Mouse (Mus musculus) liver, postnatal 0 days (tissue): ENCODE measurements around the gene Pdrg1. TPM values are rescaled to one million over a fixed set of nuclear protein-coding genes. Genes with fewer than 3 reads are reported as not detected.

Experiments used
- ATAC-seq: fragments of 200-750 bp; cut with Nextera tagmentation; 2 replicates; pipeline ENCODE4 v1.8.0; 2017; ENCODE audit warnings: mild to moderate bottlenecking, moderate library complexity
- DNase-seq: peaks from one replicate; pipeline ENCODE4 v3.0.0-alpha.2; 2016
- H3K27ac ChIP-seq: fragments of 300-500 bp; sonication (generic); 2 replicates; pipeline ENCODE4 v1.5.1; 2014; ENCODE audit warnings: antibody characterized with exemption, moderate library complexity, mild to moderate bottlenecking, low read depth
- H3K27me3 ChIP-seq: fragments of 300-500 bp; sonication (generic); 2 replicates; pipeline ENCODE4 v1.6.1; 2014; ENCODE audit warnings: low read length, control low read depth, mixed read lengths; ENCODE audit not compliant: insufficient read depth
- H3K36me3 ChIP-seq: fragments of 300-500 bp; sonication (generic); replicated peaks from 2 replicates; pipeline ENCODE4 v1.6.1; 2014; ENCODE audit warnings: mild to moderate bottlenecking, control low read depth, low read length, moderate library complexity, mixed read lengths; ENCODE audit not compliant: insufficient read depth
- H3K4me1 ChIP-seq: fragments of 300-500 bp; sonication (generic); 2 replicates; pipeline ENCODE4 v1.6.1; 2014; ENCODE audit warnings: antibody characterized with exemption, mild to moderate bottlenecking, control low read depth; ENCODE audit not compliant: insufficient read depth
- H3K4me2 ChIP-seq: fragments of 300-500 bp; sonication (generic); 2 replicates; pipeline ENCODE4 v1.6.1; 2014; ENCODE audit warnings: low read depth, mild to moderate bottlenecking, low read length, moderate library complexity, mixed read lengths
- H3K4me3 ChIP-seq: fragments of 300-500 bp; sonication (generic); 2 replicates; pipeline ENCODE4 v1.5.1; 2014; ENCODE audit warnings: low read depth, low read length
- H3K9ac ChIP-seq: fragments of 300-500 bp; sonication (generic); replicated peaks from 2 replicates; pipeline ENCODE4 v1.6.1; 2014; ENCODE audit warnings: mild to moderate bottlenecking, moderate library complexity
- H3K9me3 ChIP-seq: fragments of 300-500 bp; sonication (generic); 2 replicates; pipeline ENCODE4 v1.6.1; 2016; ENCODE audit warnings: mild to moderate bottlenecking, control low read depth, low read length, mixed read lengths
- CTCF ChIP-seq: sonication (generic); IDR thresholded peaks from 2 replicates; pipeline ENCODE4 v1.5.1; 2016; ENCODE audit warnings: antibody characterized with exemption, low read depth
- EP300 ChIP-seq: IDR thresholded peaks from 2 replicates; pipeline ENCODE4 v1.6.1; 2016; ENCODE audit warnings: antibody characterized with exemption, low read depth, mild to moderate bottlenecking
- WGBS: fragments of 180-500 bp; shearing (Covaris S2); extraction: QIAGEN DNeasy Blood & Tissue Kit; methylation state at CpG from one replicate; pipeline ENCODE4 v1.1.7; 2014; ENCODE audit not compliant: insufficient replicate concordance; 5-methylcytosine and 5-hydroxymethylcytosine counted together
- polyA plus RNA-seq: library from polyadenylated mRNA; unstranded; fragments of >200 nt; fragmentation: Nextera tagmentation; extraction: Ambion mirVana; gene quantifications from 2 replicates; pipeline ENCODE4 v1.2.1, GENCODE M21; 2015

Gene Pdrg1
- polyA plus RNA-seq, 1 experiment from 2014 or later = 26.0 TPM

DNA sequence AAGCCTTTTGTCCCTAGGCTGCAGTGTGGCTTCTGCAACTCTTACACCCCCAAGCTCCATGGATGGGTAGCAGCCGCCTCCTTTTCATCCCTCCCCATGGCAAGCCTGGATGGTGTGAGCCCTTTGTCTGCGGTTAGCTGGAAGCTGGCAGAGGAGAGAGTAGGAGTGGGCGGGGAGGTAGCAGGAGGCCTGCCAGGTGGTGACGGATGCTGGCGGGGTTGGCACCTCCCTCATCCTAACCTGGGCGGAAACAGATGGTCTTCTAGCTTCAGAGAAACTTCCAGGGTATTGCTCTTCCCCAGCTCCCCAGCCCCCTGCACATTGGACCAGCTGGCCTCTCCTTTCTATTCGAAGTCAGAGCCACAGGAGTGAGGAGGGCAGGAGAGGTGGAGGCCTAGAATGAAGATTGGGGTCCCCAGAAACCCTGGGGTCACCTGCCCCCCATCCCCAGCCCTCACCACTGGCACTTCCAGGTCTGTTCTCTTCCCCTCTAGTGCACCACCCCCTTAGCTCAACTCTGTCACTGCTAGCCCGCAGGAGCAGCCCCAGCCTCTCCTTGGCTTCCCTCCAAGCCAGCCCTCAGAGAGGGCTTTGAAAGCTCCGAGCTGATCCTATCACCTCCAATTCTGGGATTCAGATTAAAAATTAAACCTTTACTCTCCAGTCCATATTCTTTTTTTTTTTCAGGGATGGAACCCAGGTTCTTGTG is 34.2 kb upstream of the Pdrg1 start:
- 41% methylated on average over 9 of the region's 9 CpGs for WGBS
- DNase-seq (no peak), ATAC-seq (no peak)
- H3K4me2 ChIP-seq = no peak overlapping the region
- no peak overlapping the region for H3K27ac ChIP-seq
- no peak overlapping the region for H3K9ac ChIP-seq
- no peaks in the 10 kb centered on the region for H3K36me3 ChIP-seq
- H3K27me3 ChIP-seq = peaks cover 13% of the 10 kb centered on the region
- H3K4me1 ChIP-seq = peaks cover 4% of the 10 kb centered on the region; the same call in 1 of the 2 replicates
- no peak overlapping the region for H3K4me3 ChIP-seq
- no peak for TF ChIP-seq EP300
- TF ChIP-seq CTCF = no peak
- H3K9me3 ChIP-seq = no peaks in the 10 kb centered on the region

DNA sequence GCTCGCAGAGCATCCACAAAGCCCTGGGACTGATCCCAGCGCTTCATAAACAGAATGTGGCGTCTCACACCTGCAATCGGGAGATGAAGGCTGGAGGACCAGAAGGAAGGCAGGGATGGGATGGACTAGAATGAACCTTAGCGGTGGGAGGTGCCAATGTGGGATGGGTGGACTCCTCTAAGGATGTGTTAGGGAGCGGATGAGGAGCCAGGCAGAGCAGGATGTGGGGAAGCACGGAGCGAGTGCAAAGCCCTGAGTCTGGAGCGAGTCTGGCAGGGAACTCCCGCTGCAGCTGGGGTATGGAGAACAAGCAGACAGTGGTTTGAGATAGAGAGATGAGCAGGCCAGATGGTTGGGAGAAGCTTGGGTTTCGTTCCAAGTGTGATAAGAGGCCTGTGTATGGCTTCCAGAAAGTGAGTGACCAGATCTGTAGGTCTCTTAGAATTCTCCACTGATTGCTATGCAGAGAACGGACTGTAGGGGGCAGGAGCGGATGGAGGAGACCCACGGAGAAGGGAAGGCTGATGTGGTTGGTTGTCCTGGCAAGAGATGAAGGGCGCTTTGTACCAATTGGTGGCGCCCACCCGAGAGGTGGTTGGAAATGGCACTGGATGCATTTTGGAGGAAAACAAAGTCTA is 32.7 kb upstream of the Pdrg1 start:
- Histone ChIP-seq H3K9ac (no peak overlapping the region), H3K27me3 (peaks cover 7% of the 10 kb centered on the region), H3K4me3 (no peak overlapping the region), H3K36me3 (no peaks in the 10 kb centered on the region), H3K4me2 (no peak overlapping the region), H3K9me3 (no peaks in the 10 kb centered on the region), H3K27ac (no peak overlapping the region), H3K4me1 (peaks cover 4% of the 10 kb centered on the region; the same call in 1 of the 2 replicates)
- peak; percentile 67 for DNase-seq
- 40% methylated on average over 17 of the region's 17 CpGs for WGBS
- no peak for ATAC-seq
- TF ChIP-seq EP300 = no peak
- peak; percentile 81 for TF ChIP-seq CTCF

DNA sequence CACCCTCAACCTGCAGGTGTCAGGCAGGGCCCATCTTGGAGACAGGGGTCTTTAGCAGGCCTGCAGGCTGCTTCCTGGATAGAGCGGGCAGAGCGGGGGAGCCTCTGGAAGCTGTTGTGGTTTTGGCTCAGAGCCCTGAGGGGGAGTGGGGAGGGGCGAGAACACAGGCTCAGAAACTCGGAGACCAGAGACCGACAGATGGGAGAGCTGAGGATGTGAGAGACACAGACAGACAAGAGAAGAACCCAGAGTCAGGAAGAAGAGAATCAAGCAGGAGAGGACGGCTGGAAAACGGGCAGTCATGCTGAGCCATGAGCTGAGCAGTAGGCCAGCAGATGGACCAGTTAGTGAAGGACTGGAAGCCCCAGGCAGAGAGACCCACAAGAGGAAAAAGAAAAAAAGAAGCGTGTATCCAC is 30.7 kb upstream of the Pdrg1 start:
- WGBS = 21% methylated on average over 8 of the region's 8 CpGs
- Histone ChIP-seq H3K27ac (no peak overlapping the region), H3K27me3 (no peaks in the 10 kb centered on the region), H3K9ac (no peak overlapping the region), H3K9me3 (no peaks in the 10 kb centered on the region), H3K36me3 (no peaks in the 10 kb centered on the region), H3K4me1 (no peaks in the 10 kb centered on the region), H3K4me3 (no peak overlapping the region), H3K4me2 (no peak overlapping the region)
- ATAC-seq (no peak), DNase-seq (no peak)
- TF ChIP-seq CTCF (no peak), EP300 (no peak)

DNA sequence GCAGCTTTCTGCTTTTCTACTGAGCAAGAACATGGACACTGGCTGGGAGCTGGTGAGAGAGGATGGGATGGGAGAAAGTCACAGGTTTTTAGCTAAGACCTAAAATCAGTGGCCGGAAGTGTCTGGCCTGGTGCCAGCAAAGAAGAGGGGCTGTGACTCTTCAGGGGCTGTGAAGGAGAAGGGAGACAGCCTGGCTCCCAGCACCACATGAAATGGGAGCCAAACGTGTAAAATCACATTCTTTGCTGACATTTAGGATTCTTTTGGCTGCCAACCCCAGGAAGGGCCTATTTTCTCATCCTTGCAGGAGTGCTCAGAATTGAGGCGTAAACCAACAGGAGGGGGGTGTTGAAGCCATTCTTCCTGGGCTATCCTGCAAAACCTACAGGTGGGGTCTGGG is 28.7 kb upstream of the Pdrg1 start:
- no peaks in the 10 kb centered on the region for H3K36me3 ChIP-seq
- ATAC-seq = no peak
- DNase-seq = no peak
- no peaks in the 10 kb centered on the region for H3K9me3 ChIP-seq
- H3K9ac ChIP-seq = no peak overlapping the region
- H3K27ac ChIP-seq = no peak overlapping the region
- 77% methylated on average over 3 of the region's 3 CpGs for WGBS
- H3K27me3 ChIP-seq = no peaks in the 10 kb centered on the region
- no peak overlapping the region for H3K4me2 ChIP-seq
- no peak overlapping the region for H3K4me3 ChIP-seq
- TF ChIP-seq EP300 = no peak
- no peak for TF ChIP-seq CTCF
- no peaks in the 10 kb centered on the region for H3K4me1 ChIP-seq

DNA sequence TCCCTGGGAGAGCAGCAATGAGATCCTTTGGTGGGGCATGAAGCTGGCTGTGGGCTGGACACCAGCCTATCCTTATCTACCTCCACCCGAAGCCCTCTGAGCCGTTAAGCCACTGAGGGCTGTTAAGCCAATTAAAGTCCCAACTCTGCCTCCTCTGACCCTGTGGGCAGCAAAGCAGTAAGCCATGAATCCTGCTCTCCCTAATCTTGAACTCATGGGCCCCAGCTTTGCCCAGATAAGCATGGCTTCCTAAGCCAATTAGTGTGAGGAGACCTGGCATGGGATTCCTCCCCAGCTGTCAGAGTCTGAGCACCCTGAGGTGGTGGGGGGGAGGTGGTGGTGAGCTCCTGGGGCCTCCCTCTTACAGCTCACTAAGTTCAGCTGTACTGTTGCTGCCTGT is 21.5 kb upstream of the Pdrg1 start:
- no peak for ATAC-seq
- H3K9me3 ChIP-seq = no peaks in the 10 kb centered on the region
- WGBS = 15% methylated on average over 2 of the region's 2 CpGs

DNA sequence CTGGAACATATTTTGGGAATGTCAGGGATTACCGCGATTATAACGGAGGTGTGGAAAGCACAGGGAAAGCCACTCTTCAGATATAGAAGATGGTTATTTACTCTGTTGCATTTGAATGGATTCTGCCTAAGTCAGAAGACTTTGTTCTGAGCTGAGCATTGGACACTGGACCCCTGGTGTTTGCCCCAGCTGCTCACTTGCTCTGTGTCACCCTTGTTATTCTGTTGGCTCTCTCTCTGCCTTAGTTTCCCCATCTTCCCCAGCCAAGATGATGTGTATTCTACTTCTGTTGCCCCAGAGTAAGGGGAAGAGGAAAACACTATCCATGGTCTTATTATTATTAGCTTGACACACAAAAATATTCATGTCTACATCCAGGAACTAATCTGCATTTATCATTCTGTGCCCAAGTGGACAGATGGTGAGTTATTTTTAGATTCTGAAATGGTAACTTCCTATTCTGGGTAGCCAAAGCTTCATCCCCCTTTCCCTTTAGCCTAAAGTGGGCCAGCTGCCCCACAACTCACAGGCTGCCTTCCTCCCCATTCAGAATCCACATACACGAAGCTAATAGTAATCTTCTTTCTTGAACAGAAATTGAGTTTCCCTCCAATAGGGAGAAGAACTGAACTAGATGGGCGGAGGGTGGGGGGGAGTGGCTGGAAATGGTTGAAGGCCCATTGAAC is 18.5 kb upstream of the Pdrg1 start:
- WGBS = 53% methylated on average over 5 of the region's 5 CpGs
- H3K4me3 ChIP-seq = no peak overlapping the region
- H3K4me1 ChIP-seq = peaks cover 5% of the 10 kb centered on the region
- H3K27me3 ChIP-seq = peaks cover 39% of the 10 kb centered on the region
- no peaks in the 10 kb centered on the region for H3K9me3 ChIP-seq
- no peak for DNase-seq
- H3K4me2 ChIP-seq = no peak overlapping the region
- H3K27ac ChIP-seq = no peak overlapping the region
- no peak for ATAC-seq
- H3K36me3 ChIP-seq = no peaks in the 10 kb centered on the region
- no peak for TF ChIP-seq EP300
- TF ChIP-seq CTCF = no peak
- no peak overlapping the region for H3K9ac ChIP-seq

More for the DNA sequence above, 21.5 kb upstream of the Pdrg1 start:
- no peaks in the 10 kb centered on the region for H3K36me3 ChIP-seq
- peaks cover 4% of the 10 kb centered on the region for H3K4me1 ChIP-seq
- no peak for DNase-seq
- no peak overlapping the region for H3K4me2 ChIP-seq
- TF ChIP-seq CTCF (no peak), EP300 (no peak)
- H3K27me3 ChIP-seq = peaks cover 17% of the 10 kb centered on the region
- H3K27ac ChIP-seq = no peak overlapping the region
- H3K9ac ChIP-seq = no peak overlapping the region
- H3K4me3 ChIP-seq = no peak overlapping the region
